Mouse (Mus musculus): ENCODE measurements around the gene Tnk2. TPM values are rescaled to one million over a fixed set of nuclear protein-coding genes. Genes with fewer than 3 reads are reported as not detected.

Tnk2 gene
- polyA plus RNA-seq, 1 experiment: 238 TPM

- H3K27ac ChIP-seq (ENCODE audit: insufficient read depth, low read length): no peak overlapping the region
- WGBS: 90% methylated on average over 8 of the region's 8 CpGs
- no peaks in the 10 kb centered on the region for H3K27me3 ChIP-seq (ENCODE audit: control insufficient read depth, insufficient read depth, low read length)
- peaks cover 33% of the 10 kb centered on the region for H3K4me1 ChIP-seq (ENCODE audit: control insufficient read depth, insufficient read depth, low read length)
- TF ChIP-seq POLR2A (IDR thresholded peaks at IDR 0.05; ENCODE audit: borderline replicate concordance, insufficient read depth, low read length) (no peak), CTCF (IDR thresholded peaks at IDR 0.05; ENCODE audit: borderline replicate concordance, insufficient read depth, low read depth, low read length) (no peak)
- H3K4me3 ChIP-seq (replicated peaks; ENCODE audit: insufficient read depth, low read depth, low read length): no peak overlapping the region
- DNase-seq: no peak
Observed at GRCm38 (mm10) chr16:32656321-32656720, 12.6 kb downstream of the Tnk2 start.

GRCm38 (mm10) chr16:32656794-32657193 lies 13.1 kb downstream of the Tnk2 start:
- DNase-seq: no peak
- Histone ChIP-seq H3K27me3 (ENCODE audit: control insufficient read depth, insufficient read depth, low read length) (no peaks in the 10 kb centered on the region), H3K4me3 (replicated peaks; ENCODE audit: insufficient read depth, low read depth, low read length) (no peak overlapping the region), H3K27ac (ENCODE audit: insufficient read depth, low read length) (no peak overlapping the region), H3K4me1 (ENCODE audit: control insufficient read depth, insufficient read depth, low read length) (peaks cover 36% of the 10 kb centered on the region)
- no peak for TF ChIP-seq CTCF (IDR thresholded peaks at IDR 0.05; ENCODE audit: borderline replicate concordance, insufficient read depth, low read depth, low read length)
- 70% methylated on average over 8 of the region's 8 CpGs for WGBS

DNA sequence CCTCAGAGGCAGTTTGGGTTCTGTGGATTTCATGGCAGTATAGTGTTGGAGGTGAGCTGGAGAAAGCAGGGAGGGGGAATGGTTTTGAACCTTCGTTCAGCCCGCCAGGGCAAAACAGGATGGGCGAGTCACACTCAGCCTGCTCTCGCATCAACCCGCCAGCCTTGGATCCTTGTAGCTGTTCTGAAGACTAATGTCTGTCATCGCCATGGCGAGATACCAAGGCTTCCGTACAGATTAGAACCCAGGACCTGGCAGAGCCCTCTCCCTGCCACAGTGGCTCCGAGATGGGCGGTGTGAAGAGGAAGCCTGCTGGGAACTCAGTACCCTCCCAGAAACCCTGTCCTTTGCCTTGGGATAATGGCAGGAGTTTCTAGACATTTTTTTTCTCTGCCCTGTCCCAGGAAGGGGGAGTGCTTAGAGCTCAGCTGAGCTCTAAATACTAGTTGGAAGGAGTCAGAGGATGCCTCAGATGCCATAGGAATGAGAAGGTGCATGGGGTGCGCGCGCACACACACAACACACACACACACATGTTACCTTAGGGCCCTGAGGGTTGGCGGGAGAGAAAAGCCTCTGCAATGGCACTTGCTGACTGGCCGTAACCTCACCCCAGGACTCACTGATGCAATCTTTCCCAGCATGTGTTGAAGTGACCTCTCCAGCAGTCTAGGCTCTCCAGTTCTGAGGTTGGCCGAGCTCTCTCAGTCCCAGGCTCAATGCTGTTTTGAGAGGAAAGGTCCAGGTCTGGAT lies 14.0 kb downstream of the Tnk2 start:
- no peak overlapping the region for H3K27ac ChIP-seq (ENCODE audit: insufficient read depth, low read length)
- no peak overlapping the region for H3K4me3 ChIP-seq (replicated peaks; ENCODE audit: insufficient read depth, low read depth, low read length)
- H3K4me1 ChIP-seq (ENCODE audit: control insufficient read depth, insufficient read depth, low read length): peaks cover 38% of the 10 kb centered on the region
- WGBS: 84% methylated on average over 16 of the region's 16 CpGs
- DNase-seq: no peak
- TF ChIP-seq CTCF (IDR thresholded peaks at IDR 0.05; ENCODE audit: borderline replicate concordance, insufficient read depth, low read depth, low read length) (no peak), POLR2A (IDR thresholded peaks at IDR 0.05; ENCODE audit: borderline replicate concordance, insufficient read depth, low read length) (no peak)
- no peaks in the 10 kb centered on the region for H3K27me3 ChIP-seq (ENCODE audit: control insufficient read depth, insufficient read depth, low read length)

GRCm38 (mm10) chr16:32658743-32659171 lies 15.1 kb downstream of the Tnk2 start:
- DNase-seq: peak; percentile 75 to 80
- Histone ChIP-seq H3K27ac (ENCODE audit: insufficient read depth, low read length) (peak overlapping the region; percentile 75), H3K4me1 (ENCODE audit: control insufficient read depth, insufficient read depth, low read length) (peaks cover 44% of the 10 kb centered on the region), H3K27me3 (ENCODE audit: control insufficient read depth, insufficient read depth, low read length) (no peaks in the 10 kb centered on the region), H3K4me3 (replicated peaks; ENCODE audit: insufficient read depth, low read depth, low read length) (peak overlapping the region; percentile 71)
- WGBS: 1% methylated on average over 20 of the region's 21 CpGs
- no peak for TF ChIP-seq CTCF (IDR thresholded peaks at IDR 0.05; ENCODE audit: borderline replicate concordance, insufficient read depth, low read depth, low read length)
- TF ChIP-seq POLR2A (IDR thresholded peaks at IDR 0.05; ENCODE audit: borderline replicate concordance, insufficient read depth, low read length): 0 out of 2 replicates have a peak, but pooled peaks have one; percentile 37

- Histone ChIP-seq H3K4me1 (ENCODE audit: control insufficient read depth, insufficient read depth, low read length) (peaks cover 45% of the 10 kb centered on the region), H3K27me3 (ENCODE audit: control insufficient read depth, insufficient read depth, low read length) (no peaks in the 10 kb centered on the region), H3K4me3 (replicated peaks; ENCODE audit: insufficient read depth, low read depth, low read length) (peak overlapping the region; percentile 71), H3K27ac (ENCODE audit: insufficient read depth, low read length) (peak overlapping the region; percentile 75)
- TF ChIP-seq CTCF (IDR thresholded peaks at IDR 0.05; ENCODE audit: borderline replicate concordance, insufficient read depth, low read depth, low read length) (peak; percentile 89), POLR2A (IDR thresholded peaks at IDR 0.05; ENCODE audit: borderline replicate concordance, insufficient read depth, low read length) (no peak)
- WGBS: 2% methylated on average over 8 of the region's 8 CpGs
- peak; percentile 84 to 85 for DNase-seq
Observed at GRCm38 (mm10) chr16:32659385-32659784, 15.7 kb downstream of the Tnk2 start.

- peaks cover 41% of the 10 kb centered on the region for H3K4me1 ChIP-seq (ENCODE audit: control insufficient read depth, insufficient read depth, low read length)
- WGBS: 6% methylated on average over 1 of the region's 1 CpGs
Observed at GRCm38 (mm10) chr16:32660095-32660494, 16.4 kb downstream of the Tnk2 start.

DNA sequence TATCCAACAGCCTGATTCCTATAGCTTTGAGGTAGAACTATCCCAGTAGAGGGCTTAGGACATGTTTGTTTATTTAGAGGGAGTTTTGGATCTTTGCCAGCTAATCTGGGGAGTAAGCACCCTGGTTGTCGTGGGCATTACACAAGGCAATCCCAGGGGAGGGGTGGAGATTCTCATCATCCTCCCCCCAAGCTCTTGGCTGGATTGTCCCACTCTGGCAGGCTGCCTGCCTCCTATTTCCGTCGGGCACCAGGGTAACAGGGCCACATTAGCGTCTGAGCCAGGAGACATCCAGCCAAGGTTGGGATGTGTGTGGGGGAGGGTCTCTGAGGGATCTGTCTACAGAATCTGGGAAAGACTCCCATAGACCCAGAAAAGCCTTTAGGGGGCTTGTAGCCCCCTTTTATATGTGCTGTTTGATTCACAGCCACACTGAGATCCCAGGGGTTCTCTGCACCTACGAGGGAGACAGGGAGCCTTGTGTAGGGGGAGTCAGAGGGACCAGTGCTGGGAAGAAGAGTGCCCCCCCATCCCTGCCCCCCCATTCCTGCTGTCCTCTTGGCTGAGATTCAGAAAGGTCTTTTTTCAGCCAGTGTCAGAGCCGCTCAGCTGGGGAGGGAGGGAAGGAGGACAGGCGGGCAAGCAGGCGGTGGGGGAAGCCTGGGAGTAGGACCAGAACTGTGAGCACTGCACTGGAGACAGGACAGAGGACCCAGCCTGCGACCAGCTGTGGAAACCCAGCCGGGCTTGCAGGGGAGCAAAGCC lies 17.1 kb downstream of the Tnk2 start:
- H3K4me1 ChIP-seq (ENCODE audit: control insufficient read depth, insufficient read depth, low read length): peaks cover 43% of the 10 kb centered on the region
- peak; percentile 84 to 85 for DNase-seq
- no peaks in the 10 kb centered on the region for H3K27me3 ChIP-seq (ENCODE audit: control insufficient read depth, insufficient read depth, low read length)
- TF ChIP-seq CTCF (IDR thresholded peaks at IDR 0.05; ENCODE audit: borderline replicate concordance, insufficient read depth, low read depth, low read length) (no peak), POLR2A (IDR thresholded peaks at IDR 0.05; ENCODE audit: borderline replicate concordance, insufficient read depth, low read length) (0 out of 2 replicates have a peak, but pooled peaks have one; percentile 19)
- WGBS: 0% methylated on average over 10 of the region's 10 CpGs
- H3K27ac ChIP-seq (ENCODE audit: insufficient read depth, low read length): peak overlapping the region; percentile 66
- peak overlapping the region; percentile 56 for H3K4me3 ChIP-seq (replicated peaks; ENCODE audit: insufficient read depth, low read depth, low read length)

More at GRCm38 (mm10) chr16:32660095-32660494, 16.4 kb downstream of the Tnk2 start:
- no peak for TF ChIP-seq POLR2A (IDR thresholded peaks at IDR 0.05; ENCODE audit: borderline replicate concordance, insufficient read depth, low read length)
- no peak for TF ChIP-seq CTCF (IDR thresholded peaks at IDR 0.05; ENCODE audit: borderline replicate concordance, insufficient read depth, low read depth, low read length)
- Histone ChIP-seq H3K4me3 (replicated peaks; ENCODE audit: insufficient read depth, low read depth, low read length) (no peak overlapping the region), H3K27me3 (ENCODE audit: control insufficient read depth, insufficient read depth, low read length) (no peaks in the 10 kb centered on the region), H3K27ac (ENCODE audit: insufficient read depth, low read length) (peak overlapping the region; percentile 66)
- DNase-seq: peak in 1 of 2 experiments; percentile 31
